Mouse (Mus musculus) right cerebral cortex, adult 18-20 months (tissue): ENCODE results near the gene Ttll11.

ENCODE experiments used
- DNase-seq: peaks from one replicate; pipeline ENCODE4 v3.0.0; 2022; ENCODE audit warnings: mixed read lengths

The Ttll11 gene

GRCm38 (mm10) chr2:35979644-35980021 lies at the start of gene Ttll11:
Gene Ttll11, minus strand, starts transcription at chr2:35979913.
- DNase-seq, result peak; percentile 97

- no peak for DNase-seq
Observed at GRCm38 (mm10) chr2:36023291-36023690, 43.6 kb upstream of the Ttll11 start.

- DNase-seq, result peak; percentile 85
Observed at GRCm38 (mm10) chr2:36021385-36022159, 41.9 kb upstream of the Ttll11 start.

- DNase-seq, result no peak
Observed at GRCm38 (mm10) chr2:36013010-36013409, 33.3 kb upstream of the Ttll11 start.

- peak; percentile 58 for DNase-seq
Observed at GRCm38 (mm10) chr2:36011331-36011825, 31.7 kb upstream of the Ttll11 start.

GRCm38 (mm10) chr2:36010579-36010978 lies 30.9 kb upstream of the Ttll11 start:
- no peak for DNase-seq

- peak; percentile 46 for DNase-seq
Observed at GRCm38 (mm10) chr2:36009386-36009785, 29.7 kb upstream of the Ttll11 start.

- peak; percentile 51 for DNase-seq
Observed at GRCm38 (mm10) chr2:36008071-36008470, 28.4 kb upstream of the Ttll11 start.

- no peak for DNase-seq
Observed at GRCm38 (mm10) chr2:36002188-36002587, 22.5 kb upstream of the Ttll11 start.

- no peak for DNase-seq
Observed at GRCm38 (mm10) chr2:36000390-36000789, 20.7 kb upstream of the Ttll11 start.

GRCm38 (mm10) chr2:35999212-35999611 lies 19.5 kb upstream of the Ttll11 start:
- DNase-seq, result no peak

GRCm38 (mm10) chr2:35998416-35998815 lies 18.7 kb upstream of the Ttll11 start:
- DNase-seq, result no peak

- DNase-seq, result no peak
Observed at GRCm38 (mm10) chr2:35996753-35997152, 17.0 kb upstream of the Ttll11 start.

- DNase-seq, result peak; percentile 48
Observed at GRCm38 (mm10) chr2:35994303-35994702, 14.6 kb upstream of the Ttll11 start.

GRCm38 (mm10) chr2:35993481-35993880 lies 13.8 kb upstream of the Ttll11 start:
- DNase-seq, result no peak

- DNase-seq, result no peak
Observed at GRCm38 (mm10) chr2:35992259-35992658, 12.5 kb upstream of the Ttll11 start.

- peak; percentile 72 for DNase-seq
Observed at GRCm38 (mm10) chr2:35983869-35984268, 4.2 kb upstream of the Ttll11 start.

- no peak for DNase-seq
Observed at GRCm38 (mm10) chr2:35981872-35982271, 2.2 kb upstream of the Ttll11 start.

- DNase-seq, result no peak
Observed at GRCm38 (mm10) chr2:35978941-35979643, 621 bp downstream of the Ttll11 start.

- DNase-seq, result peak; percentile 68
Observed at GRCm38 (mm10) chr2:35978276-35978933, 1.3 kb downstream of the Ttll11 start.

- DNase-seq, result no peak
Observed at GRCm38 (mm10) chr2:35977749-35978148, 2.0 kb downstream of the Ttll11 start.

GRCm38 (mm10) chr2:35972259-35973001 lies 7.3 kb downstream of the Ttll11 start:
- DNase-seq, result no peak
